Mouse (Mus musculus) ES-E14 (cell line): ENCODE measurements around the gene Ide. TPM values are rescaled to one million over a fixed set of nuclear protein-coding genes. Genes with fewer than 3 reads are reported as not detected.
A peak's percentile ranks its signal among the peaks of the same experiment; 100 is the strongest.

ENCODE experiments used
- DNase-seq: peaks from one replicate; pipeline ENCODE4 v3.0.0-alpha.2; 2013; ENCODE audit warnings: low read depth, low spot score
- H3K27ac ChIP-seq: 2 replicates; pipeline ENCODE4 v1.5.1; 2012; ENCODE audit warnings: low read depth, mild to moderate bottlenecking, low read length, moderate library complexity, mixed read lengths; ENCODE audit not compliant: poor library complexity, insufficient read depth, severe bottlenecking
- H3K36me3 ChIP-seq: 2 replicates; pipeline ENCODE4 v1.6.1; 2012; ENCODE audit warnings: mild to moderate bottlenecking, low read length, moderate library complexity, mixed read lengths; ENCODE audit not compliant: control insufficient read depth, poor library complexity, insufficient read depth, severe bottlenecking
- H3K4me1 ChIP-seq, 2 experiments: fragments of 150-350 bp in 1 of 2; sonication (generic) in 1 of 2; 2 replicates each; pipeline ENCODE4 v1.6.1; 2012; ENCODE audit warnings: low read length in 2 of 2, mild to moderate bottlenecking in 1 of 2, mixed read lengths in 1 of 2; ENCODE audit not compliant: control insufficient read depth in 2 of 2, insufficient read depth in 2 of 2, poor library complexity in 1 of 2
- H3K4me3 ChIP-seq, 2 experiments: fragments of 150-350 bp in 1 of 2; sonication (generic) in 1 of 2; 2 replicates each; pipeline ENCODE4 v1.5.1; 2012; ENCODE audit warnings: low read length in 2 of 2, low read depth in 1 of 2, mild to moderate bottlenecking in 1 of 2, mixed read lengths in 1 of 2; ENCODE audit not compliant: insufficient read depth in 1 of 2, poor library complexity in 1 of 2, severe bottlenecking in 1 of 2
- H3K9ac ChIP-seq: 2 replicates; pipeline ENCODE4 v1.6.1; 2012; ENCODE audit warnings: low read depth, mild to moderate bottlenecking, low read length, mixed read lengths; ENCODE audit not compliant: poor library complexity, insufficient read depth, severe bottlenecking
- H3K9me3 ChIP-seq: fragments of 150-350 bp; sonication (generic); 2 replicates; pipeline ENCODE4 v1.6.1; 2012; ENCODE audit warnings: low read depth, mild to moderate bottlenecking, low read length; ENCODE audit not compliant: control insufficient read depth, insufficient read depth
- CHD2 ChIP-seq: IDR thresholded peaks from 2 replicates; pipeline ENCODE4 v1.6.1; 2014; ENCODE audit warnings: mild to moderate bottlenecking, low read depth, low read length, inconsistent platforms
- HCFC1 ChIP-seq: IDR thresholded peaks from 2 replicates; pipeline ENCODE4 v1.6.1; 2012; ENCODE audit warnings: low read length, inconsistent platforms, borderline replicate concordance; ENCODE audit not compliant: insufficient read depth
- MAFK ChIP-seq: IDR thresholded peaks from 2 replicates; pipeline ENCODE4 v1.6.1; 2014; ENCODE audit warnings: mild to moderate bottlenecking, low read depth, low read length, inconsistent platforms; ENCODE audit not compliant: insufficient read depth
- ZC3H11A ChIP-seq: IDR thresholded peaks from 2 replicates; pipeline ENCODE4 v1.6.1; 2012; ENCODE audit warnings: low read depth, mild to moderate bottlenecking, inconsistent platforms, low read length, borderline replicate concordance
- ZNF384 ChIP-seq: IDR thresholded peaks from 2 replicates; pipeline ENCODE4 v1.6.1; 2012; ENCODE audit warnings: low read depth, low read length, inconsistent platforms
- in situ Hi-C, 2 experiments: fragments of 600-800 bp; cut with MboI; formaldehyde crosslinking; loops; one replicate each; pipeline ENCODE4 v1.15.1; 2025; ENCODE audit warnings: low sequenced_read_pairs in 2 of 2, inconsistent platforms in 1 of 2; ENCODE audit not compliant: unreplicated experiment in 2 of 2
- total RNA-seq: library from RNA; depleted of rRNA; stranded (reverse); fragments of 300-350 nt; gene quantifications from 2 replicates; pipeline ENCODE4 v1.2.3, GENCODE M21; 2012

Gene Ide
- total RNA-seq, 1 experiment = 44.8 TPM

- DNase-seq = no peak
- H3K27ac ChIP-seq = no peak overlapping the region
- H3K4me3 ChIP-seq = no peak overlapping the region
- no peak for TF ChIP-seq ZNF384
- H3K4me1 ChIP-seq = peaks cover under 1 to 2% of the 10 kb centered on the region in 2 experiments; a peak in 1 of 4 replicates
- no peaks in the 10 kb centered on the region for H3K9me3 ChIP-seq
- 0 out of 2 replicates have a peak, but pooled peaks cover 2% of the 10 kb centered on the region for H3K36me3 ChIP-seq
- H3K9ac ChIP-seq = no peak overlapping the region
- in situ Hi-C loops = no loop called here
Observed at GRCm38 (mm10) chr19:37346258-37346657, 8.6 kb upstream of the Ide start.

- no peak for TF ChIP-seq CHD2
- no peak for TF ChIP-seq ZC3H11A
- no peak for TF ChIP-seq ZNF384
- no peak for TF ChIP-seq HCFC1
- TF ChIP-seq MAFK = no peak
- H3K9me3 ChIP-seq = no peaks in the 10 kb centered on the region
- no peak for DNase-seq
- no peak overlapping the region for H3K27ac ChIP-seq
- H3K4me3 ChIP-seq = no peak overlapping the region
- in situ Hi-C loops = no loop called here
- no peak overlapping the region for H3K9ac ChIP-seq
- H3K4me1 ChIP-seq = peaks cover 7% of the 10 kb centered on the region in 2 experiments; a peak in 3 of 4 replicates
- no peaks in the 10 kb centered on the region for H3K36me3 ChIP-seq
Observed at GRCm38 (mm10) chr19:37343899-37344298, 6.2 kb upstream of the Ide start.

- peaks cover 7 to 10% of the 10 kb centered on the region in 2 experiments; a peak in 3 of 4 replicates for H3K4me1 ChIP-seq
- in situ Hi-C loops = no loop called here
- no peak overlapping the region for H3K9ac ChIP-seq
- no peak for DNase-seq
- no peak overlapping the region for H3K27ac ChIP-seq
- peak; percentile 25; the same call in 1 of the 2 replicates for TF ChIP-seq CHD2
- TF ChIP-seq ZC3H11A = 0 out of 2 replicates have a peak, but pooled peaks have one; percentile 2
- TF ChIP-seq ZNF384 = no peak
- no peaks in the 10 kb centered on the region for H3K36me3 ChIP-seq
- H3K4me3 ChIP-seq = no peak overlapping the region
- no peaks in the 10 kb centered on the region for H3K9me3 ChIP-seq
Observed at GRCm38 (mm10) chr19:37340931-37341330, 3.3 kb upstream of the Ide start.

GRCm38 (mm10) chr19:37340495-37340894 is 2.8 kb upstream of the Ide start:
- Histone ChIP-seq H3K9ac (no peak overlapping the region), H3K36me3 (no peaks in the 10 kb centered on the region), H3K9me3 (no peaks in the 10 kb centered on the region), H3K27ac (no peak overlapping the region), H3K4me1 (peaks cover 7 to 10% of the 10 kb centered on the region in 2 experiments; a peak in 3 of 4 replicates), H3K4me3 (no peak overlapping the region)
- TF ChIP-seq CHD2 (no peak), HCFC1 (no peak), ZNF384 (no peak), MAFK (no peak), ZC3H11A (no peak)
- DNase-seq = no peak
- in situ Hi-C loops = no loop called here

- in situ Hi-C loops = no loop called here
Observed at GRCm38 (mm10) chr19:37335392-37335791, 2.3 kb downstream of the Ide start.

More at GRCm38 (mm10) chr19:37335392-37335791, 2.3 kb downstream of the Ide start:
- no peak for TF ChIP-seq HCFC1
- no peak for TF ChIP-seq ZC3H11A
- TF ChIP-seq MAFK = no peak
- Histone ChIP-seq H3K9ac (no peak overlapping the region), H3K4me3 (no peak overlapping the region), H3K4me1 (peaks cover 3 to 6% of the 10 kb centered on the region in 2 experiments; a peak in 3 of 4 replicates), H3K9me3 (no peaks in the 10 kb centered on the region), H3K36me3 (no peaks in the 10 kb centered on the region), H3K27ac (no peak overlapping the region)
- DNase-seq = no peak
